Mouse (Mus musculus) E14TG2a.4 (cell line): ENCODE data around the gene Net1.

Source experiments
- CTCF ChIP-seq: conservative IDR thresholded peaks from 2 replicates; pipeline ENCODE4 v1.5.1; 2014; ENCODE audit warnings: low read length
- POU5F1 ChIP-seq: IDR thresholded peaks from 2 replicates; pipeline ENCODE4 v1.6.1; 2014; ENCODE audit warnings: low read length, borderline replicate concordance

- TF ChIP-seq CTCF (no peak), POU5F1 (no peak)
These were observed 4.5 kb downstream of the Net1 start for GRCm38 (mm10) chr13:3913504-3913903.
